Mouse (Mus musculus): ENCODE data around the gene Tbk1.

Tbk1 gene

GRCm38 (mm10) chr10:121586675-121587370 lies at the start of gene Tbk1:
Tbk1 (minus strand) TSS chr10:121586787.
- DNase-seq = peak; percentile 95 to 98

GRCm38 (mm10) chr10:121636276-121636675 lies 49.7 kb upstream of the Tbk1 start:
- DNase-seq = no peak

GRCm38 (mm10) chr10:121634159-121634558 lies 47.6 kb upstream of the Tbk1 start:
- DNase-seq = no peak

GRCm38 (mm10) chr10:121628561-121629040 lies 42.0 kb upstream of the Tbk1 start:
- no peak for DNase-seq

GRCm38 (mm10) chr10:121627216-121627852 lies 40.7 kb upstream of the Tbk1 start:
- DNase-seq = no peak

- peak; percentile 99 to 100 for DNase-seq
These were observed 39.7 kb upstream of the Tbk1 start, which contains the start of gene Xpot for GRCm38 (mm10) chr10:121626186-121626882. Xpot (minus strand) TSS chr10:121626332.

- no peak for DNase-seq
These were observed 39.0 kb upstream of the Tbk1 start for GRCm38 (mm10) chr10:121625407-121626185.

- no peak for DNase-seq
These were observed 38.4 kb upstream of the Tbk1 start for GRCm38 (mm10) chr10:121625006-121625405.

GRCm38 (mm10) chr10:121623670-121624069 lies 37.1 kb upstream of the Tbk1 start:
- no peak for DNase-seq

GRCm38 (mm10) chr10:121622431-121622830 lies 35.8 kb upstream of the Tbk1 start:
- DNase-seq = no peak

GRCm38 (mm10) chr10:121615935-121616334 lies 29.3 kb upstream of the Tbk1 start:
- no peak for DNase-seq

GRCm38 (mm10) chr10:121615146-121615870 lies 28.7 kb upstream of the Tbk1 start:
- no peak for DNase-seq

GRCm38 (mm10) chr10:121613570-121613969 lies 27.0 kb upstream of the Tbk1 start:
- DNase-seq = no peak

GRCm38 (mm10) chr10:121612448-121612847 lies 25.9 kb upstream of the Tbk1 start:
- DNase-seq = no peak

- DNase-seq = no peak
These were observed 25.0 kb upstream of the Tbk1 start for GRCm38 (mm10) chr10:121611587-121611986.

GRCm38 (mm10) chr10:121608177-121608576 lies 21.6 kb upstream of the Tbk1 start:
- DNase-seq = no peak

GRCm38 (mm10) chr10:121604632-121605344 lies 18.2 kb upstream of the Tbk1 start:
- no peak for DNase-seq

- no peak for DNase-seq
These were observed 17.0 kb upstream of the Tbk1 start for GRCm38 (mm10) chr10:121603556-121603955.

- DNase-seq = no peak
These were observed 14.7 kb upstream of the Tbk1 start for GRCm38 (mm10) chr10:121601272-121601671.

GRCm38 (mm10) chr10:121596580-121596979 lies 10.0 kb upstream of the Tbk1 start:
- DNase-seq = no peak

GRCm38 (mm10) chr10:121591106-121591505 lies 4.5 kb upstream of the Tbk1 start:
- peak; percentile 30 to 34 for DNase-seq
